Mouse (Mus musculus): ENCODE measurements at regions not wholly inside any gene's neighbourhood (a gene's known extent, or its start where the extent isn't known, plus 50 kb on each side); places are given as distances from the start of the nearest gene placed in this dataset.

DNA sequence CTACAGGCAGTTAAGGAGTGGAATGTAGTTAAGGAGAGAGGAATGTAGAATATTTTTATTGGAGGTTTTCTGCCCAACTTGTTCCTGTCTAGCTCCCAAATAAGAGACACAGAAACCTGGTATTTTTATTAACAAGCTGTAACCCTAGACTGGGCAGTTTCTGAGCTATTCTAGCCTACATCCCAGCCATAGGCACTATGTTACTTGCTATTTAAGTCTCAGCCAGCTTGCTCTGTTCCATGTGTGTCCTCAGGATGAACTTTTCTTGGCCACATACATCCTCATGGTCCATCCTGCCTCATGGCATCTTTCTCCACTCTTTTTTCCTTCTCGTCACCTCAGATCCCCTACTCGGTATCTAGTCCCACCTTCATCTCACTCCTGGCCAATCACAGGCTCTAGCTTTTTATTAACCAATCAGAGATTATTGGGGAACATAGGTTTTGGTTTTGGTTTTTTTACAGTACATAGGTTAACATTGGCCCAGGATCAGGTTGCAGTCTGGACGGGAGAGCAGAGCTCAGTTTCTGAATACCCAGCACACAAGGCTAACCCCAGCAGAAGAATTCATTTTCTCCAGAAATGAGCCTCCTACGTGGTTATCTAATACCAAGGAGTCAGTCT, 167.8 kb upstream of the Spats2l start:
- Histone ChIP-seq H3K4me1 (ENCODE audit: insufficient read depth, low read depth, low read length) (no peaks in the 10 kb centered on the region), H3K36me3 (ENCODE audit: insufficient read depth, low read length) (no peaks in the 10 kb centered on the region), H3K27me3 (replicated peaks; ENCODE audit: insufficient read depth, low read length) (no peaks in the 10 kb centered on the region), H3K9ac (replicated peaks; ENCODE audit: low read depth) (no peak overlapping the region), H3K27ac (ENCODE audit: low read length) (no peak overlapping the region), H3K4me3 (ENCODE audit: low read depth, low read length) (no peak overlapping the region), H3K9me3 (ENCODE audit: low read length) (no peaks in the 10 kb centered on the region), H3K4me2 (replicated peaks; ENCODE audit: low read depth, low read length) (no peak overlapping the region)
- DNase-seq (ENCODE audit: low spot score) (no peak), ATAC-seq (no peak)
- TF ChIP-seq CTCF (IDR thresholded peaks at IDR 0.05) (no peak), EP300 (IDR thresholded peaks at IDR 0.05) (no peak)
- 59% methylated on average over 4 of the region's 4 CpGs for WGBS

DNA sequence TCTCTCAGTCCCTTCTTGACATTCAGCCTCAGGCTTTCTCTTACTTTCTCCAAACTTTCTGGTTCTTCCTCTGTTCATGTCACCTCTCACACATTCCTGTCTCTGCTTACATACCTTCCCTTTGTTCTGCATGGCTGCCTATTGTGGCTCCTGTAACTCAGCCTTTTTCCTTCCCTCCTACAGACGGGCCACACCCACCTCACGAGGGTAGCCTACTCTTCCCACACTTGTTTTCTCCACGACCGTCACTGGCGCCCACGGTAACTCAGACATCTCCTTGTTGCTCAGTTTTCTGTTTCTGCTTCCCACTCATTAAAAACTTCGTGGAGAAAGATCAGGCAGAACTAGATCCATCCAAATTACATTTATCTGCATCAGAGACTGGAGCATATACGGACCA, 166.9 kb upstream of the Spats2l start:
- DNase-seq (ENCODE audit: low spot score) = no peak
- TF ChIP-seq CTCF (IDR thresholded peaks at IDR 0.05) (no peak), EP300 (IDR thresholded peaks at IDR 0.05) (no peak)
- Histone ChIP-seq H3K9ac (replicated peaks; ENCODE audit: low read depth) (no peak overlapping the region), H3K4me1 (ENCODE audit: insufficient read depth, low read depth, low read length) (no peaks in the 10 kb centered on the region), H3K36me3 (ENCODE audit: insufficient read depth, low read length) (no peaks in the 10 kb centered on the region), H3K27ac (ENCODE audit: low read length) (no peak overlapping the region), H3K9me3 (ENCODE audit: low read length) (no peaks in the 10 kb centered on the region), H3K4me2 (replicated peaks; ENCODE audit: low read depth, low read length) (no peak overlapping the region), H3K4me3 (ENCODE audit: low read depth, low read length) (no peak overlapping the region), H3K27me3 (replicated peaks; ENCODE audit: insufficient read depth, low read length) (no peaks in the 10 kb centered on the region)
- no peak for ATAC-seq
- WGBS = 60% methylated on average over 8 of the region's 8 CpGs

DNA sequence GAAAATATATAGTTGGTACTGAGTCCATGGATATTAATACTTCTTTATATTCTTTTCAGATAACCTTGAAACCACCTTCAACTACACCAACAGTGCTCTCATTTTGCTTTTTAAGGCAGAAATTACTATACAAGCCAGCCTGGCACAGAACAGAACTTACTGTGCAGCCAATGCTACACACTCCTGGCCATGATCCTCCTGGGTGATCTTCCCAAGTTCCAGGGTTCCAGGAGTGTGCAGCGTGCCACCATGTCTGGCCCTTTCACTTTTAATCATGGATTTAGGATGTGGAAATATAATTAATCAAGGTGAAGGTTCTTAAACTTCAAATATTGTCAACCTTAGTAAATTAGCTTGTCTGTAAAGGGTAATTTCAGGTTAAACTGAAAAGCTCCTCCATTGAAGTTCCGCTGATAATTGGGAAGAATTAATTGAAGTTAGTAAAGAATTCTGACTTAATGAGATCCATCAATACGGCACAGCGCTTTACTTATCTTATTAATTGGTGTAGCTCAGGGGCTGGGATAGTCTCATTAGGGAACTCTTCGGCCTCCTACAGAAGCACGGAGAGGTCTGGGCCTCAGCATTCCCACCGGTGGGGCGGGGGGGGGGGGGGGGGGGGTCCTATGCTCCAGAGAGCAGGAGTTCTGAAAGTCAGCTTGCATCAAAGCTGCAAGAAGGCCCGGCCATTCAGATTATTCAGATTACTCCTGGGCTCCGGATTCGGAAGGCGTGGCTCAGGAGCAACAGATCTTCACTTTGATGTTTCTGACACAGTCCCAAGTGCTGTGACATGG, 166.1 kb upstream of the Spats2l start:
- WGBS = 65% methylated on average over 11 of the region's 12 CpGs
- no peak overlapping the region for H3K4me3 ChIP-seq (ENCODE audit: low read depth, low read length)
- no peaks in the 10 kb centered on the region for H3K27me3 ChIP-seq (replicated peaks; ENCODE audit: insufficient read depth, low read length)
- ATAC-seq = no peak
- H3K9ac ChIP-seq (replicated peaks; ENCODE audit: low read depth) = no peak overlapping the region
- H3K36me3 ChIP-seq (ENCODE audit: insufficient read depth, low read length) = no peaks in the 10 kb centered on the region
- no peak overlapping the region for H3K27ac ChIP-seq (ENCODE audit: low read length)
- H3K4me1 ChIP-seq (ENCODE audit: insufficient read depth, low read depth, low read length) = no peaks in the 10 kb centered on the region
- no peaks in the 10 kb centered on the region for H3K9me3 ChIP-seq (ENCODE audit: low read length)
- no peak for DNase-seq (ENCODE audit: low spot score)
- no peak overlapping the region for H3K4me2 ChIP-seq (replicated peaks; ENCODE audit: low read depth, low read length)
- TF ChIP-seq EP300 (IDR thresholded peaks at IDR 0.05) (no peak), CTCF (IDR thresholded peaks at IDR 0.05) (no peak)

DNA sequence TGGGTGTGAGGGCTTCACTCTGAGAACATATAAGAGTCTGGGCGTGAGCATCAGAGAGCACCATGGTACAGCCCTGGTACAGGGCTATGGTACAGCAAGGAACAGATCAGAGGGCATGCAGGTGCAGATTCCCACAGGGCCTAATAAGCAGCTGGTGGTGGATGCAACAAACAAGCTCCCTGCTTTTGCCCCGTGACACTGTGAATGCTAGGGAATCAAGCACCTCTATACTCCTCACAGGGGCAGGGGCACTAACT, 165.6 kb upstream of the Spats2l start:
- Histone ChIP-seq H3K27ac (ENCODE audit: low read length) (no peak overlapping the region), H3K27me3 (replicated peaks; ENCODE audit: insufficient read depth, low read length) (no peaks in the 10 kb centered on the region), H3K9ac (replicated peaks; ENCODE audit: low read depth) (no peak overlapping the region), H3K4me1 (ENCODE audit: insufficient read depth, low read depth, low read length) (no peaks in the 10 kb centered on the region), H3K4me3 (ENCODE audit: low read depth, low read length) (no peak overlapping the region), H3K9me3 (ENCODE audit: low read length) (no peaks in the 10 kb centered on the region), H3K36me3 (ENCODE audit: insufficient read depth, low read length) (no peaks in the 10 kb centered on the region), H3K4me2 (replicated peaks; ENCODE audit: low read depth, low read length) (no peak overlapping the region)
- ATAC-seq (no peak), DNase-seq (ENCODE audit: low spot score) (no peak)
- WGBS = 39% methylated on average over 2 of the region's 2 CpGs
- no peak for TF ChIP-seq CTCF (IDR thresholded peaks at IDR 0.05)
- no peak for TF ChIP-seq EP300 (IDR thresholded peaks at IDR 0.05)

- H3K4me3 ChIP-seq (ENCODE audit: low read depth, low read length) = no peak overlapping the region
- no peak overlapping the region for H3K4me2 ChIP-seq (replicated peaks; ENCODE audit: low read depth, low read length)
- H3K9me3 ChIP-seq (ENCODE audit: low read length) = no peaks in the 10 kb centered on the region
- 46% methylated on average over 6 of the region's 6 CpGs for WGBS
- no peak for ATAC-seq
- TF ChIP-seq EP300 (IDR thresholded peaks at IDR 0.05) = no peak
- no peak for TF ChIP-seq CTCF (IDR thresholded peaks at IDR 0.05)
- DNase-seq (ENCODE audit: low spot score) = no peak
- H3K27ac ChIP-seq (ENCODE audit: low read length) = no peak overlapping the region
- no peaks in the 10 kb centered on the region for H3K36me3 ChIP-seq (ENCODE audit: insufficient read depth, low read length)
- no peak overlapping the region for H3K9ac ChIP-seq (replicated peaks; ENCODE audit: low read depth)
- no peaks in the 10 kb centered on the region for H3K27me3 ChIP-seq (replicated peaks; ENCODE audit: insufficient read depth, low read length)
- no peaks in the 10 kb centered on the region for H3K4me1 ChIP-seq (ENCODE audit: insufficient read depth, low read depth, low read length)
Measured at GRCm38 (mm10) chr1:57609307-57609706, 164.7 kb upstream of the Spats2l start.

DNA sequence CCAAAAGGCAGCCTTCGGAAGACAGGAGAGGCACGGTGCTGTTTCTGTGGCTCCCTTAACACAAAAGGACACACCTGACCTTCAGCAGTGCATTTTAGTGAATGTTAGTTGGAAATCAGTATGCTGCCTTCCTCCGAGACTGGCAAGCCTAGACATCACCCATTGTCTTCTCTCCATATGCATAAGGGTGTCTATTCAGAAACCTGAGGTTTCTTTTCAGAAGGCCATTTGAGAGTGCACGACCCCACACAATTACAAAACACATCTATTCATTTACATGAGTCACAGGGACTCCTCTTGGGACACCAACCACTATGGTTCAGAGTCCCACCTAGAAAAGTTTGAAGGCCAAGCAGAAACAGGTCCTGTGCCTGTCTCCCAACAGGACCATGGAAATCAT, 161.8 kb upstream of the Spats2l start:
- no peak overlapping the region for H3K4me2 ChIP-seq (replicated peaks; ENCODE audit: low read depth, low read length)
- H3K4me1 ChIP-seq (ENCODE audit: insufficient read depth, low read depth, low read length) = no peaks in the 10 kb centered on the region
- H3K9me3 ChIP-seq (ENCODE audit: low read length) = no peaks in the 10 kb centered on the region
- no peaks in the 10 kb centered on the region for H3K36me3 ChIP-seq (ENCODE audit: insufficient read depth, low read length)
- 87% methylated on average over 4 of the region's 4 CpGs for WGBS
- TF ChIP-seq EP300 (IDR thresholded peaks at IDR 0.05) (no peak), CTCF (IDR thresholded peaks at IDR 0.05) (no peak)
- H3K27ac ChIP-seq (ENCODE audit: low read length) = no peak overlapping the region
- H3K4me3 ChIP-seq (ENCODE audit: low read depth, low read length) = no peak overlapping the region
- H3K27me3 ChIP-seq (replicated peaks; ENCODE audit: insufficient read depth, low read length) = no peaks in the 10 kb centered on the region
- ATAC-seq (no peak), DNase-seq (ENCODE audit: low spot score) (no peak)
- no peak overlapping the region for H3K9ac ChIP-seq (replicated peaks; ENCODE audit: low read depth)
